Mouse (Mus musculus): ENCODE measurements around the gene Olfr1382.
"Not testable (repeated sequence)": the region's sequence is repeated elsewhere in the genome, so short reads cannot be mapped to it uniquely, and the experiment has no call there.

Olfr1382 gene

GRCm38 (mm10) chr11:49527947-49528346 is at the start of gene Olfr1382:
TSS of gene Olfr1382 (plus strand) at chr11:49528247.
- no peak for DNase-seq (ENCODE audit: low spot score in 2 of 2)

- no peak for DNase-seq (ENCODE audit: low spot score in 2 of 2)
These were observed 42.1 kb upstream of the Olfr1382 start for GRCm38 (mm10) chr11:49485973-49486372.

- not testable (repeated sequence) for DNase-seq (ENCODE audit: low spot score in 2 of 2)
These were observed 39.3 kb upstream of the Olfr1382 start, which contains the start of gene Olfr1385 for GRCm38 (mm10) chr11:49488770-49489169. TSS of gene Olfr1385 (plus strand) at chr11:49489070.

GRCm38 (mm10) chr11:49518086-49518485 is 10.0 kb upstream of the Olfr1382 start:
- DNase-seq (ENCODE audit: low spot score in 2 of 2), result no peak

GRCm38 (mm10) chr11:49519348-49519747 is 8.7 kb upstream of the Olfr1382 start, which contains the start of gene Olfr1383:
TSS of gene Olfr1383 (plus strand) at chr11:49519648.
- no peak for DNase-seq (ENCODE audit: low spot score in 2 of 2)

- no peak for DNase-seq (ENCODE audit: low spot score in 2 of 2)
These were observed 4.7 kb downstream of the Olfr1382 start for GRCm38 (mm10) chr11:49532761-49533160.

GRCm38 (mm10) chr11:49536631-49537030 is 8.6 kb downstream of the Olfr1382 start:
- not testable (repeated sequence) for DNase-seq (ENCODE audit: low spot score in 2 of 2)

- not testable (repeated sequence) for DNase-seq (ENCODE audit: low spot score in 2 of 2)
These were observed 15.1 kb downstream of the Olfr1382 start, which contains the start of gene Olfr1381 for GRCm38 (mm10) chr11:49543149-49543548. TSS of gene Olfr1381 (plus strand) at chr11:49543449.

- DNase-seq (ENCODE audit: low spot score in 2 of 2), result not testable (repeated sequence)
These were observed 26.0 kb downstream of the Olfr1382 start for GRCm38 (mm10) chr11:49554033-49554432.

- not testable (repeated sequence) for DNase-seq (ENCODE audit: low spot score in 2 of 2)
These were observed 28.5 kb downstream of the Olfr1382 start, which contains the start of gene Olfr1380 for GRCm38 (mm10) chr11:49556578-49556977. TSS of gene Olfr1380 (plus strand) at chr11:49556878.

- not testable (repeated sequence) for DNase-seq (ENCODE audit: low spot score in 2 of 2)
These were observed 47.0 kb downstream of the Olfr1382 start for GRCm38 (mm10) chr11:49575054-49575453.

GRCm38 (mm10) chr11:49580452-49580851 is 52.4 kb downstream of the Olfr1382 start:
- DNase-seq (ENCODE audit: low spot score in 2 of 2), result not testable (repeated sequence)
